Mouse (Mus musculus) forebrain, embryonic 16.5 days (tissue): ENCODE results near the gene Xirp2. TPM values are rescaled to one million over a fixed set of nuclear protein-coding genes. Genes with fewer than 3 reads are reported as not detected.
"Not testable (repeated sequence)": the region's sequence is repeated elsewhere in the genome, so short reads cannot be mapped to it uniquely, and the experiment has no call there.

Experiments used
- ATAC-seq: fragments of 200-750 bp; cut with Nextera tagmentation; 2 replicates; pipeline ENCODE4 v1.8.0; 2017; ENCODE audit warnings: mild to moderate bottlenecking, moderate library complexity
- H3K27ac ChIP-seq: fragments of 300-500 bp; sonication (generic); 2 replicates; pipeline ENCODE4 v1.5.1; 2014; ENCODE audit warnings: low read length, control low read depth
- H3K27me3 ChIP-seq: fragments of 300-500 bp; sonication (generic); replicated peaks from 2 replicates; pipeline ENCODE4 v1.6.1; 2014; ENCODE audit warnings: low read length; ENCODE audit not compliant: control insufficient read depth, insufficient read depth
- H3K36me3 ChIP-seq: fragments of 300-500 bp; sonication (generic); 2 replicates; pipeline ENCODE4 v1.6.1; 2014; ENCODE audit not compliant: control insufficient read depth, insufficient read depth
- H3K4me1 ChIP-seq: fragments of 300-500 bp; sonication (generic); replicated peaks from 2 replicates; pipeline ENCODE4 v1.6.1; 2014; ENCODE audit warnings: low read length; ENCODE audit not compliant: control insufficient read depth, insufficient read depth
- H3K4me2 ChIP-seq: fragments of 300-500 bp; sonication (generic); 2 replicates; pipeline ENCODE4 v1.6.1; 2014; ENCODE audit warnings: mild to moderate bottlenecking, low read length, control low read depth
- H3K4me3 ChIP-seq: fragments of 300-500 bp; sonication (generic); replicated peaks from 2 replicates; pipeline ENCODE4 v1.5.1; 2014; ENCODE audit warnings: mild to moderate bottlenecking, low read length, control low read depth
- H3K9ac ChIP-seq: fragments of 300-500 bp; sonication (generic); replicated peaks from 2 replicates; pipeline ENCODE4 v1.6.1; 2014; ENCODE audit warnings: low read depth, low read length, control low read depth
- H3K9me3 ChIP-seq: fragments of 300-500 bp; sonication (generic); 2 replicates; pipeline ENCODE4 v1.6.1; 2016; ENCODE audit warnings: low read length; ENCODE audit not compliant: control insufficient read depth
- WGBS: fragments of 180-500 bp; shearing (Covaris S2); extraction: QIAGEN DNeasy Blood & Tissue Kit; methylation state at CpG from one replicate; pipeline ENCODE4 v1.1.7; 2014; 5-methylcytosine and 5-hydroxymethylcytosine counted together
- polyA plus RNA-seq: library from polyadenylated mRNA; unstranded; fragments of >200 nt; fragmentation: Nextera tagmentation; extraction: Ambion mirVana; gene quantifications from 2 replicates; pipeline ENCODE4 v1.2.1, GENCODE M21; 2015

The Xirp2 gene
- polyA plus RNA-seq, 1 experiment from 2014 or later: not detected

GRCm38 (mm10) chr2:67470030-67470429, 24.2 kb downstream of the Xirp2 start:
- not testable (repeated sequence) for H3K27me3 ChIP-seq, H3K4me1 ChIP-seq, H3K9me3 ChIP-seq, H3K36me3 ChIP-seq, H3K27ac ChIP-seq, ATAC-seq, H3K4me2 ChIP-seq, H3K4me3 ChIP-seq, H3K9ac ChIP-seq
- WGBS: 87% methylated on average over 5 of the region's 5 CpGs

GRCm38 (mm10) chr2:67477753-67478152, 32.0 kb downstream of the Xirp2 start:
- H3K27ac ChIP-seq: no peak overlapping the region
- H3K9me3 ChIP-seq: no peaks in the 10 kb centered on the region
- ATAC-seq: no peak; the same call in 1 of the 2 replicates
- H3K4me2 ChIP-seq: no peak overlapping the region
- H3K4me3 ChIP-seq: no peak overlapping the region
- no peaks in the 10 kb centered on the region for H3K36me3 ChIP-seq
- no peaks in the 10 kb centered on the region for H3K27me3 ChIP-seq
- H3K4me1 ChIP-seq: no peaks in the 10 kb centered on the region
- H3K9ac ChIP-seq: no peak overlapping the region
- WGBS: 19% methylated on average over 6 of the region's 6 CpGs

- no peaks in the 10 kb centered on the region for H3K36me3 ChIP-seq
- H3K4me1 ChIP-seq: no peaks in the 10 kb centered on the region
- no peaks in the 10 kb centered on the region for H3K27me3 ChIP-seq
- H3K27ac ChIP-seq: no peak overlapping the region
- WGBS: 77% methylated on average over 3 of the region's 3 CpGs
- no peak overlapping the region for H3K4me2 ChIP-seq
- no peak overlapping the region for H3K9ac ChIP-seq
- no peak for ATAC-seq
- no peak overlapping the region for H3K4me3 ChIP-seq
- no peaks in the 10 kb centered on the region for H3K9me3 ChIP-seq
Measured at GRCm38 (mm10) chr2:67481051-67481450, 35.2 kb downstream of the Xirp2 start.

- peaks cover 7% of the 10 kb centered on the region for H3K4me1 ChIP-seq
- no peaks in the 10 kb centered on the region for H3K9me3 ChIP-seq
- no peak overlapping the region for H3K9ac ChIP-seq
- no peak; the same call in 1 of the 2 replicates for ATAC-seq
- H3K27ac ChIP-seq: no peak overlapping the region
- no peaks in the 10 kb centered on the region for H3K36me3 ChIP-seq
- H3K4me2 ChIP-seq: no peak overlapping the region
- H3K27me3 ChIP-seq: 0 out of 2 replicates have a peak, but pooled peaks cover 4% of the 10 kb centered on the region
- no peak overlapping the region for H3K4me3 ChIP-seq
- WGBS: 71% methylated on average over 6 of the region's 6 CpGs
Measured at GRCm38 (mm10) chr2:67486721-67487120, 40.9 kb downstream of the Xirp2 start.

- no peak for ATAC-seq
- Histone ChIP-seq H3K9ac (no peak overlapping the region), H3K36me3 (no peaks in the 10 kb centered on the region), H3K9me3 (no peaks in the 10 kb centered on the region), H3K4me3 (no peak overlapping the region), H3K27ac (no peak overlapping the region), H3K4me2 (no peak overlapping the region), H3K27me3 (0 out of 2 replicates have a peak, but pooled peaks cover 4% of the 10 kb centered on the region), H3K4me1 (peaks cover 7% of the 10 kb centered on the region)
- 58% methylated on average over 3 of the region's 3 CpGs for WGBS
Measured at GRCm38 (mm10) chr2:67487162-67487561, 41.4 kb downstream of the Xirp2 start.

GRCm38 (mm10) chr2:67488465-67489127, 42.8 kb downstream of the Xirp2 start:
- Histone ChIP-seq H3K9me3 (no peaks in the 10 kb centered on the region), H3K27ac (no peak overlapping the region), H3K9ac (no peak overlapping the region), H3K4me2 (no peak overlapping the region), H3K4me3 (no peak overlapping the region), H3K4me1 (peaks cover 7% of the 10 kb centered on the region), H3K27me3 (0 out of 2 replicates have a peak, but pooled peaks cover 4% of the 10 kb centered on the region), H3K36me3 (no peaks in the 10 kb centered on the region)
- WGBS: 12% methylated on average over 11 of the region's 11 CpGs
- no peak for ATAC-seq

GRCm38 (mm10) chr2:67489128-67489492, 43.3 kb downstream of the Xirp2 start:
- Histone ChIP-seq H3K36me3 (no peaks in the 10 kb centered on the region), H3K4me1 (peaks cover 7% of the 10 kb centered on the region), H3K27ac (no peak overlapping the region), H3K27me3 (0 out of 2 replicates have a peak, but pooled peaks cover 4% of the 10 kb centered on the region), H3K4me3 (no peak overlapping the region), H3K4me2 (no peak overlapping the region), H3K9me3 (no peaks in the 10 kb centered on the region), H3K9ac (no peak overlapping the region)
- no peak for ATAC-seq
- WGBS: 66% methylated on average over 8 of the region's 8 CpGs

- Histone ChIP-seq H3K9ac (no peak overlapping the region), H3K4me1 (no peaks in the 10 kb centered on the region), H3K4me2 (no peak overlapping the region), H3K27me3 (no peaks in the 10 kb centered on the region), H3K9me3 (no peaks in the 10 kb centered on the region), H3K27ac (no peak overlapping the region), H3K4me3 (no peak overlapping the region), H3K36me3 (no peaks in the 10 kb centered on the region)
- WGBS: 73% methylated on average over 2 of the region's 2 CpGs
- no peak for ATAC-seq
Measured at GRCm38 (mm10) chr2:67505457-67505856, 59.7 kb downstream of the Xirp2 start.

GRCm38 (mm10) chr2:67516405-67516804, 70.6 kb downstream of the Xirp2 start:
- no peak for ATAC-seq
- Histone ChIP-seq H3K4me3 (no peak overlapping the region), H3K9me3 (no peaks in the 10 kb centered on the region), H3K27ac (no peak overlapping the region), H3K9ac (no peak overlapping the region), H3K4me1 (no peaks in the 10 kb centered on the region; the same call in 1 of the 2 replicates), H3K36me3 (no peaks in the 10 kb centered on the region), H3K27me3 (no peaks in the 10 kb centered on the region), H3K4me2 (no peak overlapping the region)
- WGBS: 83% methylated on average over 7 of the region's 7 CpGs

GRCm38 (mm10) chr2:67535347-67535746, 89.5 kb downstream of the Xirp2 start:
- no peak overlapping the region for H3K4me2 ChIP-seq
- H3K36me3 ChIP-seq: no peaks in the 10 kb centered on the region
- no peak overlapping the region for H3K4me3 ChIP-seq
- no peak overlapping the region for H3K27ac ChIP-seq
- whole genome bisulfite sequencing: 95% methylated on average over 2 of the region's 2 CpGs
- no peaks in the 10 kb centered on the region for H3K27me3 ChIP-seq
- H3K9ac ChIP-seq: no peak overlapping the region
- no peak for ATAC-seq
- H3K9me3 ChIP-seq: no peaks in the 10 kb centered on the region
- no peaks in the 10 kb centered on the region for H3K4me1 ChIP-seq
